Mouse (Mus musculus): ENCODE measurements at regions not wholly inside any gene's neighbourhood (a gene's known extent, or its start where the extent isn't known, plus 50 kb on each side); places are given as distances from the start of the nearest gene placed in this dataset.

- TF ChIP-seq CTCF (IDR thresholded peaks at IDR 0.05; ENCODE audit: low read depth) (no peak), EP300 (IDR thresholded peaks at IDR 0.05; ENCODE audit: low read depth) (no peak)
These were observed 1108.4 kb downstream of the Sorcs3 start for GRCm38 (mm10) chr19:49314229-49314628.

All from heart, postnatal 0 days (tissue).